Mouse (Mus musculus): Measurements from ENCODE around the gene Ngp. TPM values are rescaled to one million over a fixed set of nuclear protein-coding genes. Genes with fewer than 3 reads are reported as not detected.

Gene Ngp
- polyA plus RNA-seq, 1 experiment from 2014 or later = 1.4 TPM

DNA sequence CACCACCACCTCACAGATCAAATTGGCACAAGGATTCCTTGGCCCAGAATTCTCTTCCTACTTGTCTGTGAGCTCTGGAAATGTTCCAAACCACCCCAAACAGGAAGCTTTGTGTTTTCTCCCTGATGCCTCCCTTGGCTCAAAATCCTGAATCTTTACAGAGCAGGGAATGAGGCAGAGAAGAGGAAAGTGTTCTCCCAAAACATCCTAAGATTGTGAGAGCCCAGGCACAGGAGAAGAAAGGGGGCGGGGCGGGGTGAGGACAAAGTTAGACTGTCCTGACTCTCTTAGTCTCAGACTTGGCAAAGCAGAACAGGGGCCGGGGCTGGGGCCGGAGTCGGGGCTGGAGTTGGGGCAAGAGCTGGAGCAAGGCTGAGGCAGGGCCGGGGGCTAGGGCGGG, 6.6 kb upstream of the Ngp start:
- H3K4me1 ChIP-seq (replicated peaks; ENCODE audit: control insufficient read depth, insufficient read depth, low read length) = no peaks in the 10 kb centered on the region
- ATAC-seq (ENCODE audit: low FRiP score) (no peak), DNase-seq (ENCODE audit: low spot score) (no peak)
- H3K27ac ChIP-seq = no peak overlapping the region
- H3K9ac ChIP-seq = no peak overlapping the region
- no peaks in the 10 kb centered on the region for H3K9me3 ChIP-seq (ENCODE audit: control insufficient read depth, low read length)
- H3K4me3 ChIP-seq (replicated peaks; ENCODE audit: low read length) = no peak overlapping the region
- WGBS = 71% methylated on average over 7 of the region's 7 CpGs
- no peak overlapping the region for H3K4me2 ChIP-seq (replicated peaks)
- no peaks in the 10 kb centered on the region for H3K36me3 ChIP-seq (replicated peaks; ENCODE audit: control insufficient read depth, insufficient read depth)
- no peaks in the 10 kb centered on the region for H3K27me3 ChIP-seq (ENCODE audit: control insufficient read depth, insufficient read depth, low read length)

DNA sequence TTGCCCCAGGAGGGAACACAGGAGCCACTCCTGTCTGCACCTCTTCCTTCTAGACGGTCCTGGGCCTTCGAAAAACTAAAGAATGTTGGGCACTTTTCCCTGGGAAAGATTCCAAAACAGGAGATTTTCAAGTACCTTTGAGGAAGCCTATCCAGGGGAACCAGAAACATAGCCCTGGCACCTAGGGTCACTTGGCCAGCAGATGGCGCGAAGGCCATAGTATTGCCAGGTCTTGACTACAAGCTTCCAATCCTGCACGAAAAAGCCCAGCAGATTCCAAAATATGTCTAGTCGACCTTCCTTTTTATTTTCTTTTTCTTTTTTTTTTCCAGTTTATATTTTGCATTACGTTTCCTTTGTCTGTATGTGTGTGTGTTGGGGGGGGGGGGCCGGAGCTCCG, 5.8 kb upstream of the Ngp start:
- Histone ChIP-seq H3K4me2 (replicated peaks) (no peak overlapping the region), H3K27ac (no peak overlapping the region), H3K9me3 (ENCODE audit: control insufficient read depth, low read length) (no peaks in the 10 kb centered on the region), H3K27me3 (ENCODE audit: control insufficient read depth, insufficient read depth, low read length) (no peaks in the 10 kb centered on the region), H3K36me3 (replicated peaks; ENCODE audit: control insufficient read depth, insufficient read depth) (no peaks in the 10 kb centered on the region), H3K9ac (no peak overlapping the region), H3K4me1 (replicated peaks; ENCODE audit: control insufficient read depth, insufficient read depth, low read length) (no peaks in the 10 kb centered on the region), H3K4me3 (replicated peaks; ENCODE audit: low read length) (no peak overlapping the region)
- DNase-seq (ENCODE audit: low spot score) (peak; percentile 60), ATAC-seq (ENCODE audit: low FRiP score) (no peak)
- WGBS = 57% methylated on average over 9 of the region's 9 CpGs

DNA sequence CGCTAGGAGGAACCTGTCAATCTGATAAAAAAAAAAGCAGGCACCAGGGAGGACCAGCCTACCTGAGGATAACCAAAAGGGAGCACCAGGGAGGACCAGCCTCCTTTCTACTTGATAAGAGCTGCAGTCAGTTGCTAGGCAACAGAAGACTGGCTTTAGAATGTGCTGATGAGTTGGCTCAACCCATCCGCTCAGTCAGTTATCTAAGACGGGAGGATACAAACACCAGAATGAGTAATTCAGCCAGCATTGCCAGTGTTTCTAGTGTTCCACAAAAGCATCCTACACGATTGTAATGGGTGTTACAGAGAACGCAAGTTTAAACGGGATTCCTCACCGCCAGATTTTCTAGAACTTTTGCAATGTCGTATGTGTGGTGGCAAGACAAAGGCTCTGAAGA, 11.7 kb downstream of the Ngp start:
- Histone ChIP-seq H3K9me3 (ENCODE audit: control insufficient read depth, low read length) (no peaks in the 10 kb centered on the region), H3K27me3 (ENCODE audit: control insufficient read depth, insufficient read depth, low read length) (no peaks in the 10 kb centered on the region), H3K4me1 (replicated peaks; ENCODE audit: control insufficient read depth, insufficient read depth, low read length) (no peaks in the 10 kb centered on the region), H3K4me3 (replicated peaks; ENCODE audit: low read length) (no peak overlapping the region), H3K4me2 (replicated peaks) (no peak overlapping the region), H3K36me3 (replicated peaks; ENCODE audit: control insufficient read depth, insufficient read depth) (peaks cover 82% of the 10 kb centered on the region), H3K27ac (no peak overlapping the region), H3K9ac (no peak overlapping the region)
- DNase-seq (ENCODE audit: low spot score) = no peak
- 62% methylated on average over 8 of the region's 8 CpGs for WGBS
- no peak for ATAC-seq (ENCODE audit: low FRiP score)

GRCm38 (mm10) chr9:110433045-110433444, 13.5 kb downstream of the Ngp start:
- no peaks in the 10 kb centered on the region for H3K4me1 ChIP-seq (replicated peaks; ENCODE audit: control insufficient read depth, insufficient read depth, low read length)
- H3K36me3 ChIP-seq (replicated peaks; ENCODE audit: control insufficient read depth, insufficient read depth) = peaks cover 77% of the 10 kb centered on the region
- no peak overlapping the region for H3K27ac ChIP-seq
- ATAC-seq (ENCODE audit: low FRiP score) (no peak), DNase-seq (ENCODE audit: low spot score) (no peak)
- 92% methylated on average over 2 of the region's 2 CpGs for WGBS
- no peak overlapping the region for H3K9ac ChIP-seq
- no peak overlapping the region for H3K4me2 ChIP-seq (replicated peaks)
- no peaks in the 10 kb centered on the region for H3K27me3 ChIP-seq (ENCODE audit: control insufficient read depth, insufficient read depth, low read length)
- H3K4me3 ChIP-seq (replicated peaks; ENCODE audit: low read length) = no peak overlapping the region
- H3K9me3 ChIP-seq (ENCODE audit: control insufficient read depth, low read length) = no peaks in the 10 kb centered on the region

GRCm38 (mm10) chr9:110436041-110436440, 16.5 kb downstream of the Ngp start:
- no peak overlapping the region for H3K4me3 ChIP-seq (replicated peaks; ENCODE audit: low read length)

DNA sequence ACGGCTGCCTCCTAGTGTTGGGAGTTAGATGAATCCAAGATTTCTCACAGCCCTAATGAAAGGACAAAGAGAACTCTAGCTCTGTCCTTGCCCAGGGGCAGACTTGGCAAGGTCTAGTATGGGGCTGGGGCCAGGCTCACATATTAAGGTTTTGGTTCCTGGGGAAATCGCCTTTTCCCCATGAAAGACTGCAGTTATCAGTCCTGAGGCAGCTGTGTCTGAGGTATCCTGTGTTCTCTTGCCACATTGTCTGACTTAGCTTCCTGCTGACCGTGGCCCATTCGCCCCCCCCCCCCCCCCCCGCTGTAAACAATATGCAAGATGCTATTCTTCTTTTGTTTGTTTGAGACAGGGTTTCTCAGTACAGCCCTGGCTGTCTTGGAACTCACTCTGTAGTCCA, 20.5 kb downstream of the Ngp start:
- Histone ChIP-seq H3K4me1 (replicated peaks; ENCODE audit: control insufficient read depth, insufficient read depth, low read length) (no peaks in the 10 kb centered on the region), H3K9me3 (ENCODE audit: control insufficient read depth, low read length) (no peaks in the 10 kb centered on the region), H3K27ac (no peak overlapping the region), H3K9ac (no peak overlapping the region), H3K4me2 (replicated peaks) (no peak overlapping the region), H3K27me3 (ENCODE audit: control insufficient read depth, insufficient read depth, low read length) (no peaks in the 10 kb centered on the region), H3K4me3 (replicated peaks; ENCODE audit: low read length) (no peak overlapping the region), H3K36me3 (replicated peaks; ENCODE audit: control insufficient read depth, insufficient read depth) (peaks cover 36% of the 10 kb centered on the region)
- ATAC-seq (ENCODE audit: low FRiP score) (no peak), DNase-seq (ENCODE audit: low spot score) (no peak)
- 60% methylated on average over 3 of the region's 5 CpGs for WGBS

More at GRCm38 (mm10) chr9:110436041-110436440, 16.5 kb downstream of the Ngp start:
- ATAC-seq (ENCODE audit: low FRiP score) (no peak), DNase-seq (ENCODE audit: low spot score) (no peak)
- Histone ChIP-seq H3K4me1 (replicated peaks; ENCODE audit: control insufficient read depth, insufficient read depth, low read length) (no peaks in the 10 kb centered on the region), H3K9ac (no peak overlapping the region), H3K36me3 (replicated peaks; ENCODE audit: control insufficient read depth, insufficient read depth) (peaks cover 61% of the 10 kb centered on the region), H3K27ac (no peak overlapping the region), H3K27me3 (ENCODE audit: control insufficient read depth, insufficient read depth, low read length) (no peaks in the 10 kb centered on the region), H3K4me2 (replicated peaks) (no peak overlapping the region), H3K9me3 (ENCODE audit: control insufficient read depth, low read length) (no peaks in the 10 kb centered on the region)
- 94% methylated on average over 11 of the region's 11 CpGs for WGBS

DNA sequence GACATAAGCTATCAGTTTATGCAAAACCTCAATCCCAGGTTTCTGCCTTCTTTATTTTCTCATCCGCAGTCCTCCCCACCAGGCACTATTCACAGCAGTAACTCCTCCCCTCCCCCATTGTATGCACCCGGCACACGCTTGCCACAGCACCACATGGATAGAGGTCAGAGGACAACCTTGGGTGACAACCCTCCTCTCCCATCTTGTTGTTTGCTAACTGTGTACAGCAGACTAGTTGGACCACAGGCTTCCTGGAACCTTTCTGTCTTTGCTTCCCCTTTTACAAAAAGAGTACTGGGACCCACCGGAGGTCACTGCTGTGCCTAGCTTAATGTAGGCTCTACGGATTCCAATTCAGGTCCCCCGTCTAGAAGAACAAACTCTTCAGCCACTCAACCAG, 21.0 kb downstream of the Ngp start:
- H3K4me3 ChIP-seq (replicated peaks; ENCODE audit: low read length) = no peak overlapping the region
- ATAC-seq (ENCODE audit: low FRiP score) = no peak
- 89% methylated on average over 6 of the region's 6 CpGs for WGBS
- H3K4me2 ChIP-seq (replicated peaks) = no peak overlapping the region
- no peak overlapping the region for H3K9ac ChIP-seq
- DNase-seq (ENCODE audit: low spot score) = no peak
- no peaks in the 10 kb centered on the region for H3K27me3 ChIP-seq (ENCODE audit: control insufficient read depth, insufficient read depth, low read length)
- peaks cover 31% of the 10 kb centered on the region for H3K36me3 ChIP-seq (replicated peaks; ENCODE audit: control insufficient read depth, insufficient read depth)
- H3K27ac ChIP-seq = no peak overlapping the region
- no peaks in the 10 kb centered on the region for H3K9me3 ChIP-seq (ENCODE audit: control insufficient read depth, low read length)
- H3K4me1 ChIP-seq (replicated peaks; ENCODE audit: control insufficient read depth, insufficient read depth, low read length) = no peaks in the 10 kb centered on the region

- Histone ChIP-seq H3K4me2 (replicated peaks) (no peak overlapping the region), H3K27me3 (ENCODE audit: control insufficient read depth, insufficient read depth, low read length) (no peaks in the 10 kb centered on the region), H3K9ac (no peak overlapping the region), H3K4me3 (replicated peaks; ENCODE audit: low read length) (no peak overlapping the region), H3K36me3 (replicated peaks; ENCODE audit: control insufficient read depth, insufficient read depth) (peaks cover 34% of the 10 kb centered on the region), H3K9me3 (ENCODE audit: control insufficient read depth, low read length) (no peaks in the 10 kb centered on the region), H3K27ac (no peak overlapping the region), H3K4me1 (replicated peaks; ENCODE audit: control insufficient read depth, insufficient read depth, low read length) (no peaks in the 10 kb centered on the region)
- WGBS = 84% methylated on average over 15 of the region's 15 CpGs
- ATAC-seq (ENCODE audit: low FRiP score) (no peak), DNase-seq (ENCODE audit: low spot score) (no peak)
Measured at GRCm38 (mm10) chr9:110448356-110448755, 28.8 kb downstream of the Ngp start.

- Histone ChIP-seq H3K4me1 (replicated peaks; ENCODE audit: control insufficient read depth, insufficient read depth, low read length) (no peaks in the 10 kb centered on the region), H3K27me3 (ENCODE audit: control insufficient read depth, insufficient read depth, low read length) (no peaks in the 10 kb centered on the region), H3K4me3 (replicated peaks; ENCODE audit: low read length) (no peak overlapping the region), H3K4me2 (replicated peaks) (no peak overlapping the region), H3K9me3 (ENCODE audit: control insufficient read depth, low read length) (no peaks in the 10 kb centered on the region), H3K9ac (no peak overlapping the region), H3K36me3 (replicated peaks; ENCODE audit: control insufficient read depth, insufficient read depth) (peaks cover 34% of the 10 kb centered on the region), H3K27ac (no peak overlapping the region)
- 32% methylated on average over 11 of the region's 11 CpGs for WGBS
- DNase-seq (ENCODE audit: low spot score) = peak; percentile 93
- ATAC-seq (ENCODE audit: low FRiP score) = peak; percentile 75
Measured at GRCm38 (mm10) chr9:110448857-110449617, 29.5 kb downstream of the Ngp start.

DNA sequence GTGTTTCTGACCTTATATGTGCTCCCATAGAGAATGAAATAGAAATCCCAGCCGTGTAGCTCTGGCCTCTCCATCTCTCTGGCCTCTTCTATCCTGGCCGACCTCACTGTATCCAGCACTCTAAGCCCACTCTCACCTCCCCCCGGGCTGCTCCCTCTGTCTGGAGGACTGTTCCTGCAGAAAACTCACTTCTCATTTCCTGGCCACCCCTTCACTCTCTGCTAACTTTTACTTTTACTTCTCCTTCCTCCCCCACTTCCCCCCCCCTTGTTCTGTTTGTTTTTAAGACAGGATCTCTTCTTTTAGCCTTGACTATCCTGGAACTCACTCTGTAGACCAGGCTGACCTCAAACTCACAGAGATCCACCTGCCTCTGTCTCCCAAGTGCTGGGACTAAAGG, 33.0 kb downstream of the Ngp start:
- H3K27me3 ChIP-seq (ENCODE audit: control insufficient read depth, insufficient read depth, low read length) = no peaks in the 10 kb centered on the region
- no peak overlapping the region for H3K27ac ChIP-seq
- no peak overlapping the region for H3K4me3 ChIP-seq (replicated peaks; ENCODE audit: low read length)
- ATAC-seq (ENCODE audit: low FRiP score) (no peak), DNase-seq (ENCODE audit: low spot score) (no peak)
- H3K9me3 ChIP-seq (ENCODE audit: control insufficient read depth, low read length) = no peaks in the 10 kb centered on the region
- no peaks in the 10 kb centered on the region for H3K4me1 ChIP-seq (replicated peaks; ENCODE audit: control insufficient read depth, insufficient read depth, low read length)
- WGBS = 81% methylated on average over 3 of the region's 3 CpGs
- H3K36me3 ChIP-seq (replicated peaks; ENCODE audit: control insufficient read depth, insufficient read depth) = peaks cover 28% of the 10 kb centered on the region
- H3K4me2 ChIP-seq (replicated peaks) = no peak overlapping the region
- no peak overlapping the region for H3K9ac ChIP-seq
